Mouse (Mus musculus) left cerebral cortex, adult 2 months (tissue): ENCODE data around the gene Syvn1. TPM values are rescaled to one million over a fixed set of nuclear protein-coding genes. Genes with fewer than 3 reads are reported as not detected.

ENCODE experiments used
- DNase-seq, 2 experiments: peaks; one replicate each; pipeline ENCODE4 v3.0.0; 2021 to 2022; ENCODE audit warnings: low spot score in 2 of 2, mixed read lengths in 1 of 2; ENCODE audit errors: extremely low spot score in 1 of 2
- H3K27ac ChIP-seq: fragments of 200-600 bp; 2 replicates; pipeline ENCODE4 v1.8.1; 2022
- H3K4me3 ChIP-seq: fragments of 200-600 bp; 2 replicates; pipeline ENCODE4 v1.8.1; 2022
- CTCF ChIP-seq: fragments of 200-600 bp; IDR thresholded peaks from 2 replicates; pipeline ENCODE4 v1.8.1; 2022; ENCODE audit warnings: antibody characterized with exemption, mild to moderate bottlenecking, moderate library complexity
- intact Hi-C: fragments of 180-260 bp; cut with DNase I; formaldehyde crosslinking; loops from one replicate; pipeline ENCODE4 v1.15.1; 2025
- total RNA-seq, 2 experiments: library from RNA; stranded (reverse); gene quantifications; 2 replicates each; pipeline ENCODE4 v1.2.3; 2021

Gene Syvn1
- total RNA-seq, 2 experiments from 2014 or later: 45.7 to 45.8 TPM

- Histone ChIP-seq H3K4me3 (peak within 1 kb of the TSS; percentile 51), H3K27ac (peak within 1 kb of the TSS; percentile 93)
- peak; percentile 91 to 93 for DNase-seq
- peak; percentile 12; the same call in 1 of the 2 replicates for TF ChIP-seq CTCF
- intact Hi-C loops: loop anchor here (2.0 kb wide), 1 partner anchor 24 kb away; the partner anchor contains the start of genes Cdca5 and Zfpl1
These were observed 14.7 kb downstream of the Syvn1 start, which contains the start of gene Znhit2 for GRCm38 (mm10) chr19:6061021-6061533. Gene Znhit2 (plus strand): TSS chr19:6061192.

GRCm38 (mm10) chr19:6061641-6062302 lies 15.4 kb downstream of the Syvn1 start:
- TF ChIP-seq CTCF: no peak
- intact Hi-C loops: loop anchor here (2.0 kb wide), 1 partner anchor 23 kb away; the partner anchor contains the start of genes Cdca5 and Zfpl1
- peak overlapping the region; percentile 93 for H3K27ac ChIP-seq
- H3K4me3 ChIP-seq: peak overlapping the region; percentile 51
- peak; percentile 43 to 51 for DNase-seq

DNA sequence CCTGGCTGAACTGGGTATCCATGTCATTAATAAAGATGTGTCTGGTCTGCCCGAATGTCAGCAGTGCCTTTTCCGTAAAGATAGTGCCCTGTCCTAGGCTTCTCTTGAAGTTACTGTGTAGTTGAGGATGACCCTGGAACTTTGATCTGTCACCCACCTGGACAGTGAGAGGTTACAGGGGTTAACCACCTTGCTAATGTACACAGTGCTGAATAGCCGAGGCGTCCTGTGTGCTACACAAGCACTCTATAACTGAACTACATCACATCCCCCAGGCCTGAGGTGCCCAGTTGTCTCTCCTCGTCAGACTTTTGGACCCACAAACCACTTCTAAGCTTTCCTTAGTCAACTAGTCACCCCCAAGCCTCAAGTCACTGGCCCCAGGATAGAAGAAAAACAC lies 16.0 kb downstream of the Syvn1 start:
- intact Hi-C loops: no loop called here
- peak overlapping the region; percentile 93 for H3K27ac ChIP-seq
- no peak for DNase-seq
- peak overlapping the region; percentile 51 for H3K4me3 ChIP-seq
- TF ChIP-seq CTCF: no peak

DNA sequence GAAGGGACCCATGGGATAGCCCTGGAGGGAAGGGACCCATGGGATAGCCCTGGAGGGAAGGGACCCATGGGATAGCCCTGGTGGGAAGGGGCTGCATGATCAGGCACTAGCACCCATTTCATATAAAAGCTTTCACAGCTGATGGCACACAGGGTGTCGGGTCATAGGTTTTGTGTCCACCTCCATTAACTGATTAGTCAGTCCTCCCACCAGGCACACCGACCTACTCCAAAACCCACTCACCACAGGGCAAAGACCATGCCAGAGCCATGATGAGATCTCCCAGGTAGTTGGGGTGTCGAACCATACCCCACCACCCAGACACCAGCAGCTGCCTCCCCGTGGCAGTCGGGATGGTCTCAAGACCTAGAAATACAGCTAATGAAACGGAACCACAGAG lies 16.7 kb downstream of the Syvn1 start:
- Histone ChIP-seq H3K4me3 (no peak overlapping the region), H3K27ac (0 out of 2 replicates have a peak overlapping the region, but pooled peaks have one; percentile 19)
- TF ChIP-seq CTCF: no peak
- DNase-seq: no peak
- intact Hi-C loops: no loop called here

GRCm38 (mm10) chr19:6066571-6066970 lies 20.2 kb downstream of the Syvn1 start:
- Histone ChIP-seq H3K4me3 (peak overlapping the region; percentile 50), H3K27ac (peak overlapping the region; percentile 66)
- DNase-seq: no peak
- intact Hi-C loops: no loop called here
- no peak for TF ChIP-seq CTCF

GRCm38 (mm10) chr19:6067011-6067723 lies 20.8 kb downstream of the Syvn1 start:
- H3K4me3 ChIP-seq: peak overlapping the region; percentile 50
- DNase-seq: peak; percentile 80 to 82
- TF ChIP-seq CTCF: peak; percentile 91
- H3K27ac ChIP-seq: peak overlapping the region; percentile 66
- intact Hi-C loops: no loop called here

- no peak; the same call in 1 of the 2 replicates for TF ChIP-seq CTCF
- Histone ChIP-seq H3K4me3 (peak within 1 kb of the TSS; percentile 50), H3K27ac (peak within 1 kb of the TSS; percentile 66)
- intact Hi-C loops: no loop called here
- DNase-seq: peak; percentile 79 to 87
These were observed 21.5 kb downstream of the Syvn1 start, which contains the start of gene Tm7sf2 for GRCm38 (mm10) chr19:6067724-6068415. Gene Tm7sf2 (minus strand): TSS chr19:6068373.

DNA sequence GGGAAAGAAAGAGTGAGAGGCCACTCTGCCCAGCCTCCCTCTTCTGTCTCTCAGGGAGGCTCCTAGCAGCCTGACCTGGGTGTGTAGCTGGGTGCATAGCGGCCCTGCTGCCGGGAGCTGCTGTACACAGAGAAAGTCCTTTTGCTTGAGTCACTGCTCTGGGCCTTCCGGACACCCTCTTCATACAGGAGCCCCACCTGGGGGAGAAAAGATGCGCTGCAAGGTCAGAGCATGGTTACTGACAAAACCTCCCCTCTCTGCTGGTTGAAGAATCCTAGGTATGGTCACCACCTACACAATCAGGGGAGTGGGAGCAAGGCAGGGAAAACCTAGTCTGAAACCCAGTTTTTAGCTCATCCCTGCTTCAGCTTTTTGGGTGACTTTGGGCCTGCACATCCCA lies 22.6 kb downstream of the Syvn1 start:
- DNase-seq: no peak
- intact Hi-C loops: no loop called here
- H3K27ac ChIP-seq: no peak overlapping the region
- H3K4me3 ChIP-seq: no peak overlapping the region
- no peak; the same call in 1 of the 2 replicates for TF ChIP-seq CTCF

- Histone ChIP-seq H3K4me3 (no peak overlapping the region), H3K27ac (no peak overlapping the region)
- no peak for TF ChIP-seq CTCF
- intact Hi-C loops: no loop called here
- no peak for DNase-seq
These were observed 23.5 kb downstream of the Syvn1 start for GRCm38 (mm10) chr19:6069851-6070250.

DNA sequence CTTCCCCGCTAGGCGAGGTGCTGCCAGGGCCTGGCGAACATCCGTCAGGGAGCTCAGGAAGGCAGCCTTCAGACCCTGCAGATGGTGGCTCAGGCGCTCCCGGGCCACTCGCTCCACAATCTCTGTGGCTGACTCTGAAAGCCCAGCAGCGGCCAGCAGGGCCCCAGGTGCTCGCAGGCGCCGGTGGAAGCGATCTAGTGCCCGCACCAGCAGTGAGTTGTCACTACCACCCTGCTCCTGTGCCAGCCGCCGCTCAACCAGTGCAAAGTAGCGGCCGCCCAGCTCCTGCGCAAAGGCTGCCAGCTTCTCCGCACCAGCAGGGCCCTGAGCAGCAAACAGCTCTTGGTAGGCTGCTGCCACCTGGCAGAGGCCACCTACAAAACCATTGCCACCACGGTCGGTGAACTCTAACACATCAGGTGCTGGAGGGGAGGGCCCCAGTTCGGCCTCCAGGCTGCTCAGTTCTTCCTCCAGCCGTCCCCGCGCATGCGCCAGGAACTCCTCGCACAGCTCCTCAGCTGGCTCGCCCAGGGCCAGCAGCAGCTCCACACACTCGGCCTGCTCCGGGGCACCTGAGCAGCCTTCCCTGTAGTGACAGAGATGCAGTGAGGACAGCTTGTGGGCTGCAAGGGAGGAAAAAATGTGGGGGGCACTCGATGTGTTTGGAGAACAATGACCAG lies 24.3 kb downstream of the Syvn1 start:
- no peak overlapping the region for H3K27ac ChIP-seq
- intact Hi-C loops: no loop called here
- TF ChIP-seq CTCF: no peak
- DNase-seq: no peak
- H3K4me3 ChIP-seq: no peak overlapping the region

- Histone ChIP-seq H3K4me3 (no peak overlapping the region), H3K27ac (no peak overlapping the region)
- no peak for TF ChIP-seq CTCF
- intact Hi-C loops: no loop called here
- no peak for DNase-seq
These were observed 24.9 kb downstream of the Syvn1 start for GRCm38 (mm10) chr19:6071261-6071660.
